Mouse (Mus musculus) olfactory bulb, adult 2 months (tissue): ENCODE data around the gene Suclg2.

Experiments
- CTCF ChIP-seq: fragments of 200-500 bp; IDR thresholded peaks from 2 replicates; pipeline ENCODE4 v1.5.1; 2012; ENCODE audit warnings: low read depth, mild to moderate bottlenecking, low read length, moderate library complexity; ENCODE audit not compliant: insufficient read depth
- POLR2A ChIP-seq: fragments of 200-500 bp; IDR thresholded peaks from 2 replicates; pipeline ENCODE4 v1.6.1; 2012; ENCODE audit warnings: mild to moderate bottlenecking, low read depth, low read length, moderate library complexity; ENCODE audit not compliant: insufficient read depth

DNA sequence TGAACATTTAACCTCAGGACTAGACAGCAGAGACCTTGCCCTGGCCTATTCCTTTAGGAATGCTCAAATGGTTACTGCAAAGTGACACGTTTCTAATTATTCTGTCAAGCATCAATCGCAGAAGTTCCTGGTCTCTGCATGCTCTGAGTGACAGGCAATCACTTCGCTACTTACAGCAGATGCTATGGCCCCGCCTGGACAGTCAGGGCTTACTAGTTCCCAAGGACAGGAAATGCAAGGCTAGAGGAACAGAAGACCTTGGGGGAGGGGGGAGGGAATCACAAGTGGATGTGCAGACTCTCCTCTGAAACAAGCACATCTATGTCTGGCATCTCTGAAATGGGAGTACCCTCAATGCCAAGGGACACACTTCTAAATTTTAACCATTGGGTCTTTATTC is 167.6 kb downstream of the Suclg2 start:
- TF ChIP-seq POLR2A (no peak), CTCF (no peak)
